Mouse (Mus musculus) kidney, postnatal 0 days (tissue): Measurements from ENCODE around the gene Obscn. TPM values are rescaled to one million over a fixed set of nuclear protein-coding genes. Genes with fewer than 3 reads are reported as not detected.

ENCODE experiments used
- ATAC-seq: fragments of 200-750 bp; cut with Nextera tagmentation; replicated peaks from 2 replicates; pipeline ENCODE4 v1.8.0; 2017; ENCODE audit warnings: low read depth, moderate number of reproducible peaks, moderate TSS enrichment, moderate library complexity; ENCODE audit not compliant: low FRiP score
- DNase-seq: peaks from one replicate; pipeline ENCODE4 v3.0.0-alpha.2; 2016; ENCODE audit warnings: low spot score
- H3K27ac ChIP-seq: fragments of 300-500 bp; sonication (generic); 2 replicates; pipeline ENCODE4 v1.5.1; 2014; ENCODE audit warnings: mild to moderate bottlenecking
- H3K27me3 ChIP-seq: fragments of 300-500 bp; sonication (generic); 2 replicates; pipeline ENCODE4 v1.6.1; 2014; ENCODE audit warnings: low read length, mixed read lengths; ENCODE audit not compliant: insufficient read depth
- H3K36me3 ChIP-seq: fragments of 300-500 bp; sonication (generic); 2 replicates; pipeline ENCODE4 v1.6.1; 2014; ENCODE audit warnings: low read length, mixed read lengths; ENCODE audit not compliant: insufficient read depth
- H3K4me1 ChIP-seq: fragments of 300-500 bp; sonication (generic); replicated peaks from 2 replicates; pipeline ENCODE4 v1.6.1; 2014; ENCODE audit warnings: antibody characterized with exemption, low read length, mixed read lengths; ENCODE audit not compliant: insufficient read depth
- H3K4me2 ChIP-seq: fragments of 300-500 bp; sonication (generic); 2 replicates; pipeline ENCODE4 v1.6.1; 2014; ENCODE audit warnings: mild to moderate bottlenecking, low read length, moderate library complexity, mixed read lengths
- H3K4me3 ChIP-seq: fragments of 300-500 bp; sonication (generic); replicated peaks from 2 replicates; pipeline ENCODE4 v1.5.1; 2014; ENCODE audit warnings: low read depth, low read length
- H3K9ac ChIP-seq: fragments of 300-500 bp; sonication (generic); 2 replicates; pipeline ENCODE4 v1.6.1; 2014; ENCODE audit warnings: low read depth, low read length
- H3K9me3 ChIP-seq: fragments of 300-500 bp; sonication (generic); replicated peaks from 2 replicates; pipeline ENCODE4 v1.6.1; 2016; ENCODE audit warnings: low read length, inconsistent platforms, mixed read lengths
- CTCF ChIP-seq: IDR thresholded peaks from 2 replicates; pipeline ENCODE4 v1.5.1; 2016; ENCODE audit warnings: antibody characterized with exemption, low read depth, mild to moderate bottlenecking, moderate library complexity
- WGBS: fragments of 180-500 bp; shearing (Covaris S2); extraction: QIAGEN DNeasy Blood & Tissue Kit; methylation state at CpG from one replicate; pipeline ENCODE4 v1.1.7; 2014; 5-methylcytosine and 5-hydroxymethylcytosine counted together
- polyA plus RNA-seq: library from polyadenylated mRNA; unstranded; fragments of >200 nt; fragmentation: Nextera tagmentation; extraction: Ambion mirVana; gene quantifications from 2 replicates; pipeline ENCODE4 v1.2.1, GENCODE M21; 2015

Gene Obscn
- polyA plus RNA-seq, 1 experiment from 2014 or later = 0.20 TPM

DNA sequence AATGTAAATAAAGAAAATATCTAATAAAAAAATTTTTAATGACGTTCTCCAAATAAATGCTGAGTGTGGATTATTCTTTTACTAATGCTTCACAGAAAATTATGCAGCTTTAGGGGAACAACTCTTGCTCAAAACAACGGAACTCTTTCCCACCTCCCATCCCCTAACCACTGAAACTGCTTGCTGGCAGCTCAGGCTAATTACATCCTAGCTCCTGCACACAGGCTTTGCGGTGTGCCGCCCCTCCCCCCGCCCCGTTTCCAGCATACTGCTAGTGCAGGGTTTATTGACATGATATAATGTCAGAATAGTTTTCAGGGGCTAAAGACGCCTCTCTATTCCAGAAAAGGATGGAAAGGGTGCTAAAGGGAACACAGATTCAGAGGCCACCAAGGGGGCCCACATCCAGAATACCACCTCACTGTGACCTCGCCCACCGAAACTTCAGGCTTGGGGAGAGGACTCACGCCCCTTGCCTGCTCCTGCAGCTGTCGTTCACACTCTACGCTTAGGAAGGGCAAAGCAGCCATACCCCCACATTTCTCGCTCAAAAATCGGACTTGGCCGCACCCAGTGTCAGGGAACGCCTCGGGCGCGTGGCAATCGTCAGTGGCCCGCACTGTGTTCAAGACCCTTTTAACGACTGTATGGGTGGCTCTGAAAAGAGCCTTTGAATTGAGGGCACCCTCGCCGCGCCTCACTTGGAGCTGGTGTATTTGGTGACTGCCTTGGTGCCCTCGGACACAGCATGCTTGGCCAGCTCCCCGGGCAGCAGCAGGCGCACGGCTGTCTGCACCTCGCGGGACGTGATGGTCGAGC, 182.6 kb downstream of the Obscn start:
- no peak for TF ChIP-seq CTCF
- peak overlapping the region; percentile 76 for H3K4me3 ChIP-seq
- peak; percentile 29 for ATAC-seq
- no peaks in the 10 kb centered on the region for H3K36me3 ChIP-seq
- H3K9me3 ChIP-seq = no peaks in the 10 kb centered on the region
- H3K4me2 ChIP-seq = peak overlapping the region; percentile 66
- H3K4me1 ChIP-seq = peaks cover 10% of the 10 kb centered on the region; the same call in 1 of the 2 replicates
- 1% methylated on average over 33 of the region's 33 CpGs for WGBS
- peak overlapping the region; percentile 97 for H3K27ac ChIP-seq
- peak overlapping the region; percentile 56 for H3K9ac ChIP-seq
- H3K27me3 ChIP-seq = no peaks in the 10 kb centered on the region; the same call in 1 of the 2 replicates
- DNase-seq = peak; percentile 44

- 62% methylated on average over 5 of the region's 5 CpGs for WGBS
- H3K27me3 ChIP-seq = no peaks in the 10 kb centered on the region; the same call in 1 of the 2 replicates
- H3K9ac ChIP-seq = no peak overlapping the region
Observed at GRCm38 (mm10) chr11:58951210-58951609, 185.0 kb downstream of the Obscn start.

DNA sequence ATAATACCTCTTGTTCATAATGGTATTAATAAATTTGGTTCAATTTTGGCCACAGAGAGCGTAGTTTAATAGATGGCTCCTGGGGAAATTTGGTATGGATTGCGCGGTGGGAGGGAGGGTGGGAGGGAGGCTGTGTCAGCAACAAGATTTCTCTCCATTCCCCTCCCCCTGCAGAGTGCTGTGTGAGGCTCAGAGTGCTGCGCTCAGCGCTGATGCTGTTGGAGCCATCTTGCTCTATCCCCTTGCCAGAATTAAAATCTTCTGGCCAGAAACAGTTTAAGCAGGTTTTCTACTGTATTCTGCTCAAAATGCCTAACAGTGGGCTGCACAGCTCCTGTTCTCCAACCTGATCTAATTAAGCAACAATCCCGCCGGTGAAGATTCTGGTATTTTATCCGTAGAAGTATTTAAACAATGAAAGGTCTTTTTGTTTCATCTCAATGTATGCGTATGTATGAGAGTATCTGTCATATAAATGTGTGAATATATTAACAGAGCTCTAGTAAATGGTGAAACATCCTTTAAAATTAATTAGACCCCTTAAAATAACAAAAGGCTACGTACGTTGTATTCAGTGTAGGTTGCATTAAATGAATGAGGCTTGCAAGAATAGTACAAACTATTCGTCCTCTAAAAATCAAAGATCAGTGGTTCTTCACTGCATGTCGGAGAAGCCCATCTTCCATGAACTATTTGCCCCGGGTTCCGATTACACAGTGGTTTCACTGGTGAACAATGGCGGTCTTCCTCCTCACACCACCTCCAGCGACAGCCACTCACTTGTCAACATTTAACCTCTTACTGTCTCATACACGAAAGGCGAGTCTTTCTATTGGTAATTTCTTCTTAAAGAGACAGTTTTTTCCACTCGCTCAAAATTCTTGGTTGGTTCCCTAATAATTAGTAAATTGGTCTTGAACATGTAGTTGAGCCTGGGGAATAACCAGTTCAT, 186.4 kb downstream of the Obscn start:
- Histone ChIP-seq H3K36me3 (no peaks in the 10 kb centered on the region), H3K4me2 (peak overlapping the region; percentile 63), H3K9me3 (no peaks in the 10 kb centered on the region), H3K4me3 (peak overlapping the region; percentile 38), H3K27ac (peak overlapping the region; percentile 61), H3K27me3 (no peaks in the 10 kb centered on the region; the same call in 1 of the 2 replicates), H3K9ac (peak overlapping the region; percentile 47; the same call in 1 of the 2 replicates), H3K4me1 (0 out of 2 replicates have a peak, but pooled peaks cover 3% of the 10 kb centered on the region)
- DNase-seq = peak; percentile 72
- 9% methylated on average over 20 of the region's 20 CpGs for WGBS
- ATAC-seq = no peak
- TF ChIP-seq CTCF = no peak

More at GRCm38 (mm10) chr11:58951210-58951609, 185.0 kb downstream of the Obscn start:
- Histone ChIP-seq H3K9me3 (no peaks in the 10 kb centered on the region), H3K27ac (no peak overlapping the region), H3K4me2 (no peak overlapping the region), H3K36me3 (no peaks in the 10 kb centered on the region), H3K4me1 (0 out of 2 replicates have a peak, but pooled peaks cover 3% of the 10 kb centered on the region), H3K4me3 (no peak overlapping the region)
- DNase-seq (no peak), ATAC-seq (no peak)
- TF ChIP-seq CTCF = no peak

GRCm38 (mm10) chr11:58948542-58949479, 187.4 kb downstream of the Obscn start, which contains the start of gene Hist3h2ba:
Gene Hist3h2ba, plus strand, starts transcription at chr11:58948920.
- Histone ChIP-seq H3K27ac (peak within 1 kb of the TSS; percentile 77), H3K36me3 (no peaks in the 10 kb centered on the region), H3K4me1 (0 out of 2 replicates have a peak, but pooled peaks cover 3% of the 10 kb centered on the region), H3K4me2 (peak within 1 kb of the TSS; percentile 63), H3K4me3 (peak within 1 kb of the TSS; percentile 38), H3K9ac (peak within 1 kb of the TSS; percentile 47; the same call in 1 of the 2 replicates), H3K9me3 (no peaks in the 10 kb centered on the region), H3K27me3 (no peaks in the 10 kb centered on the region; the same call in 1 of the 2 replicates)
- peak; percentile 99 for DNase-seq
- TF ChIP-seq CTCF = 0 out of 2 replicates have a peak, but pooled peaks have one; percentile 11
- whole genome bisulfite sequencing = under 1% methylated on average over 48 of the region's 48 CpGs
- ATAC-seq = peak; percentile 84

GRCm38 (mm10) chr11:58947798-58948528, 188.2 kb downstream of the Obscn start:
- DNase-seq (no peak), ATAC-seq (peak; percentile 48; the same call in 1 of the 2 replicates)

More at GRCm38 (mm10) chr11:58947798-58948528, 188.2 kb downstream of the Obscn start:
- Histone ChIP-seq H3K36me3 (no peaks in the 10 kb centered on the region), H3K27ac (peak overlapping the region; percentile 77), H3K27me3 (no peaks in the 10 kb centered on the region; the same call in 1 of the 2 replicates), H3K4me3 (peak overlapping the region; percentile 38), H3K9me3 (no peaks in the 10 kb centered on the region), H3K9ac (0 out of 2 replicates have a peak overlapping the region, but pooled peaks have one; percentile 37), H3K4me2 (peak overlapping the region; percentile 63), H3K4me1 (0 out of 2 replicates have a peak, but pooled peaks cover 3% of the 10 kb centered on the region)
- WGBS = 14% methylated on average over 23 of the region's 23 CpGs
- TF ChIP-seq CTCF = no peak
